In genomic region chr11:60700320-60701185, GRCm38 (mm10) we compare ENCODE assay signal across 8 mouse cellular contexts. TPM values are rescaled to one million over a fixed set of nuclear protein-coding genes. Genes with fewer than 3 reads are reported as not detected.
DNase-seq lines count a peak whose midpoint lies in the region; ATAC-seq and TF ChIP-seq lines count a peak whose summit lies in the region.

No protein-coding gene starts in this region.

- DNase-seq in adrenal gland, adult 2 months: peak; percentile 1
- no peak for DNase-seq in adrenal gland, adult 18-20 months (ENCODE audit: low spot score in 2 of 2)
- DNase-seq in lung, embryonic 14.5 days: peak; percentile 19
- DNase-seq in lung, postnatal 14 days: no peak
- no peak for DNase-seq in urinary bladder, postnatal 25 days (ENCODE audit: low spot score)

- no peak for ATAC-seq in lung, embryonic 14.5 days (ENCODE audit: insufficient read depth)
- no peak for ATAC-seq in embryonic facial prominence, embryonic 15.5 days (ENCODE audit: insufficient number of reproducible peaks, low FRiP score, low TSS enrichment, low read depth)
- no peak; the same call in 1 of the 2 replicates for ATAC-seq in intestine, embryonic 15.5 days
- ATAC-seq in midbrain, embryonic 12.5 days (ENCODE audit: low FRiP score, low read depth): no peak

- H3K4me2 ChIP-seq in lung, embryonic 14.5 days: peak overlapping the region; percentile 88
- H3K4me2 ChIP-seq in embryonic facial prominence, embryonic 15.5 days (replicated peaks): peak overlapping the region; percentile 74
- H3K4me2 ChIP-seq in intestine, embryonic 15.5 days (replicated peaks): peak overlapping the region; percentile 79
- peak overlapping the region; percentile 82 for H3K4me2 ChIP-seq in midbrain, embryonic 12.5 days (replicated peaks)

- peak overlapping the region; percentile 72; the same call in 1 of the 2 replicates for H3K27ac ChIP-seq in lung, embryonic 14.5 days (ENCODE audit: low read depth)
- peak overlapping the region; percentile 87; the same call in 1 of the 2 replicates for H3K27ac ChIP-seq in embryonic facial prominence, embryonic 15.5 days (replicated peaks)
- 0 out of 2 replicates have a peak overlapping the region, but pooled peaks have one; percentile 66 for H3K27ac ChIP-seq in intestine, embryonic 15.5 days
- H3K27ac ChIP-seq in midbrain, embryonic 12.5 days (replicated peaks): peak overlapping the region; percentile 90

- peak overlapping the region; percentile 84 for H3K4me3 ChIP-seq in lung, embryonic 14.5 days (ENCODE audit: low read depth, low read length)
- peak overlapping the region; percentile 84 for H3K4me3 ChIP-seq in embryonic facial prominence, embryonic 15.5 days (replicated peaks)
- peak overlapping the region; percentile 82 for H3K4me3 ChIP-seq in intestine, embryonic 15.5 days (replicated peaks)
- H3K4me3 ChIP-seq in midbrain, embryonic 12.5 days: peak overlapping the region; percentile 76

- no peaks in the 10 kb centered on the region for H3K9me3 ChIP-seq in lung, embryonic 14.5 days (ENCODE audit: low read depth, low read length)
- H3K9me3 ChIP-seq in embryonic facial prominence, embryonic 15.5 days (replicated peaks): no peaks in the 10 kb centered on the region
- H3K9me3 ChIP-seq in intestine, embryonic 15.5 days: no peaks in the 10 kb centered on the region
- H3K9me3 ChIP-seq in midbrain, embryonic 12.5 days: no peaks in the 10 kb centered on the region

- no peaks in the 10 kb centered on the region for H3K27me3 ChIP-seq in lung, embryonic 14.5 days (ENCODE audit: insufficient read depth, low read length)
- H3K27me3 ChIP-seq in embryonic facial prominence, embryonic 15.5 days: no peaks in the 10 kb centered on the region
- no peaks in the 10 kb centered on the region for H3K27me3 ChIP-seq in intestine, embryonic 15.5 days (replicated peaks)
- no peaks in the 10 kb centered on the region for H3K27me3 ChIP-seq in midbrain, embryonic 12.5 days

- 20% methylated on average over 12 of the region's 12 CpGs for WGBS in lung, embryonic 14.5 days
- 22% methylated on average over 12 of the region's 12 CpGs for WGBS in embryonic facial prominence, embryonic 15.5 days
- 28% methylated on average over 12 of the region's 12 CpGs for WGBS in intestine, embryonic 15.5 days
- 24% methylated on average over 12 of the region's 12 CpGs for WGBS in midbrain, embryonic 12.5 days

- no peak for TF ChIP-seq CTCF in lung, embryonic 14.5 days (IDR thresholded peaks at IDR 0.05; ENCODE audit: low read depth)

- peaks cover 14% of the 10 kb centered on the region for H3K36me3 ChIP-seq in lung, embryonic 14.5 days (ENCODE audit: insufficient read depth)
- peaks cover 10% of the 10 kb centered on the region for H3K36me3 ChIP-seq in embryonic facial prominence, embryonic 15.5 days
- peaks cover 8% of the 10 kb centered on the region; the same call in 1 of the 2 replicates for H3K36me3 ChIP-seq in intestine, embryonic 15.5 days
- H3K36me3 ChIP-seq in midbrain, embryonic 12.5 days: peaks cover 20% of the 10 kb centered on the region

- H3K9ac ChIP-seq in lung, embryonic 14.5 days: peak overlapping the region; percentile 90
- H3K9ac ChIP-seq in embryonic facial prominence, embryonic 15.5 days: peak overlapping the region; percentile 93
- H3K9ac ChIP-seq in intestine, embryonic 15.5 days: peak overlapping the region; percentile 83
- H3K9ac ChIP-seq in midbrain, embryonic 12.5 days (replicated peaks): peak overlapping the region; percentile 97

- peaks cover 5% of the 10 kb centered on the region; the same call in 1 of the 2 replicates for H3K4me1 ChIP-seq in lung, embryonic 14.5 days (ENCODE audit: insufficient read depth)
- peaks cover 37% of the 10 kb centered on the region for H3K4me1 ChIP-seq in embryonic facial prominence, embryonic 15.5 days
- peaks cover 20% of the 10 kb centered on the region for H3K4me1 ChIP-seq in intestine, embryonic 15.5 days (replicated peaks)
- H3K4me1 ChIP-seq in midbrain, embryonic 12.5 days: peaks cover 46% of the 10 kb centered on the region

RNA-seq across cellular contexts. Expression of gene Llgl1, which starts 1.0 kb away (rescaled TPM):
- 10 to 100 TPM; 19.5 to 26.5 TPM for total RNA-seq in adrenal gland, adult 2 months (2021)
- polyA plus RNA-seq in adrenal gland, adult 2 months (2012; rRNA removed): 59.4 and 62.5 TPM in 2 replicates
- total RNA-seq in adrenal gland, adult 18-20 months (2021): 10 to 100 TPM; 19.2 to 22.6 TPM
- 64.6 and 69.6 TPM in 2 replicates for polyA plus RNA-seq in lung, embryonic 14.5 days (2014; fragmentation: Nextera tagmentation; extraction: Ambion mirVana)
- 56.8 and 57.1 TPM in 2 replicates for polyA plus RNA-seq in embryonic facial prominence, embryonic 15.5 days (2015; fragmentation: Nextera tagmentation; extraction: Ambion mirVana)
- polyA plus RNA-seq in intestine, embryonic 15.5 days (2015; fragmentation: Nextera tagmentation; extraction: Ambion mirVana): 32.6 and 34.3 TPM in 2 replicates
- 135 TPM in 2 replicates for polyA plus RNA-seq in midbrain, embryonic 12.5 days (2016; fragmentation: Nextera tagmentation; extraction: Ambion mirVana)

RNA-seq across cellular contexts. Expression of gene Flii, which starts 26.5 kb away (rescaled TPM):
- total RNA-seq in adrenal gland, adult 2 months (2021): 100 to 1,000 TPM; 149 to 186 TPM
- 271 and 327 TPM in 2 replicates for polyA plus RNA-seq in adrenal gland, adult 2 months (2012; rRNA removed)
- 100 to 1,000 TPM; 145 to 174 TPM for total RNA-seq in adrenal gland, adult 18-20 months (2021)
- polyA plus RNA-seq in lung, embryonic 14.5 days (2014; fragmentation: Nextera tagmentation; extraction: Ambion mirVana): 86.2 and 88.6 TPM in 2 replicates
- 76.0 and 80.4 TPM in 2 replicates for polyA plus RNA-seq in embryonic facial prominence, embryonic 15.5 days (2015; fragmentation: Nextera tagmentation; extraction: Ambion mirVana)
- polyA plus RNA-seq in intestine, embryonic 15.5 days (2015; fragmentation: Nextera tagmentation; extraction: Ambion mirVana): 74.8 and 86.2 TPM in 2 replicates
- polyA plus RNA-seq in midbrain, embryonic 12.5 days (2016; fragmentation: Nextera tagmentation; extraction: Ambion mirVana): 76.1 and 76.9 TPM in 2 replicates

RNA-seq across cellular contexts. Expression of gene Mief2, which starts 27.6 kb away (rescaled TPM):
- total RNA-seq in adrenal gland, adult 2 months (2021): 10 to 100 TPM; 26.0 to 41.6 TPM
- polyA plus RNA-seq in adrenal gland, adult 2 months (2012; rRNA removed): 47.2 and 50.1 TPM in 2 replicates
- total RNA-seq in adrenal gland, adult 18-20 months (2021): 10 to 100 TPM; 27.0 to 32.3 TPM
- 12.9 and 15.3 TPM in 2 replicates for polyA plus RNA-seq in lung, embryonic 14.5 days (2014; fragmentation: Nextera tagmentation; extraction: Ambion mirVana)
- 15.1 and 15.3 TPM in 2 replicates for polyA plus RNA-seq in embryonic facial prominence, embryonic 15.5 days (2015; fragmentation: Nextera tagmentation; extraction: Ambion mirVana)
- 9.3 and 9.4 TPM in 2 replicates for polyA plus RNA-seq in intestine, embryonic 15.5 days (2015; fragmentation: Nextera tagmentation; extraction: Ambion mirVana)
- 14.3 and 15.2 TPM in 2 replicates for polyA plus RNA-seq in midbrain, embryonic 12.5 days (2016; fragmentation: Nextera tagmentation; extraction: Ambion mirVana)

Comparison
In these comparisons a context has a peak if more than half of its experiments do, and no peak if none do; other contexts are left out.
1. DNase-seq: peak in adrenal gland, adult 2 months (single experiment) and lung, embryonic 14.5 days (single experiment); none in adrenal gland, adult 18-20 months (0 of 2), lung, postnatal 14 days (single experiment) and urinary bladder, postnatal 25 days (single experiment).
2. Peak in every context shown above with its lines, with median percentiles within 50 percentile points of each other: H3K27ac ChIP-seq, H3K4me2 ChIP-seq, H3K4me3 ChIP-seq and H3K9ac ChIP-seq.